Mouse (Mus musculus): ENCODE data around the gene Ccdc103. TPM values are rescaled to one million over a fixed set of nuclear protein-coding genes. Genes with fewer than 3 reads are reported as not detected.

The Ccdc103 gene
- 1 to 10 TPM; 1.8 to 2.6 TPM for total RNA-seq (2021)
- long read RNA-seq, experiment 1, partial matches to known transcripts = 0 of 1 reads
- long read RNA-seq, experiment 1, other reads (novel, unspliced or antisense) = 1 of 1 reads
- long read RNA-seq, experiment 2 = 0 reads

DNA sequence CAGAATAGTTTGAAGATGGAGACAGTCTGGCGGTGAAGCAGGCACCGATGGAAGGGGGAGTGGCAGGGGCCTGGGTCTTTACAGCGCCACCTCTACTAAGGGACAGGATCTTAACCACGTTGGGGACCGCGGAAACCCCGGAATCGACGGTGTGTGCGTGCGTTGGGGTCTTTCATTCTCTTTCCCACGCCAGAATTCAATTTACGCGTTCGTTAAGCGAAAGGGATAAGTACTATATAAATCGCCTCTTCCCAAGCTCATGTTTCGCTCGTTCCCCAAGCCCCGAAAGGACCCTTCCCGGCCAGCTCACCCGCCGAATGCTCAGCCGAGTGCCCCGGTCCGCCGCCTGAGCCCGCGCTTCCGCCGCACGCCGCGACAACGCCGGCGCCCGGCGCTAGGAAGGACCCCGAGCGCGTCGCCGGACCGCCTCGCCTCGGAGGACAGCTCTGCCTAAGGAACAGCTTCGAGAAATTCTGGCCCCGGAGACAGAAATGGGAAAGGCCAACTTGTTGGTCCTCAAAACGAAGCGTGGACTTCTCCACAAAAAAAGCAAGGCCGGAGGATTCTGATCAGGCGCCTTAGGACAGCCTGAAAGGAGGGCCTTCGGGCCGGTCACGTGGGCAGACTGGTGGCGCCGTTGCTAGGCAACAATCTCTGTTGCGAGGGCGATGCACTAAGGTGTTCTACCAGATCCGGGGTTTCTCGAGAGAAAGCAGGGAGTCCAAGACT, at the start of gene Ccdc103, which contains the start of gene Eftud2:
Ccdc103 (plus strand) TSS at position 620 of the 729 bp plus-strand sequence.
Eftud2 (minus strand) TSS at position 401 of the 729 bp plus-strand sequence.
- peak within 1 kb of the TSS; percentile 74 for H3K4me3 ChIP-seq
- intact Hi-C loops (cut with DNase I) = no loop called here
- peak within 1 kb of the TSS; percentile 100 for H3K27ac ChIP-seq
- DNase-seq (ENCODE audit: extremely low spot score in 1 of 2, low spot score in 2 of 2) = peak; percentile 91 to 92
- no peak; the same call in 1 of the 2 replicates for TF ChIP-seq CTCF (IDR thresholded peaks at IDR 0.05)

DNA sequence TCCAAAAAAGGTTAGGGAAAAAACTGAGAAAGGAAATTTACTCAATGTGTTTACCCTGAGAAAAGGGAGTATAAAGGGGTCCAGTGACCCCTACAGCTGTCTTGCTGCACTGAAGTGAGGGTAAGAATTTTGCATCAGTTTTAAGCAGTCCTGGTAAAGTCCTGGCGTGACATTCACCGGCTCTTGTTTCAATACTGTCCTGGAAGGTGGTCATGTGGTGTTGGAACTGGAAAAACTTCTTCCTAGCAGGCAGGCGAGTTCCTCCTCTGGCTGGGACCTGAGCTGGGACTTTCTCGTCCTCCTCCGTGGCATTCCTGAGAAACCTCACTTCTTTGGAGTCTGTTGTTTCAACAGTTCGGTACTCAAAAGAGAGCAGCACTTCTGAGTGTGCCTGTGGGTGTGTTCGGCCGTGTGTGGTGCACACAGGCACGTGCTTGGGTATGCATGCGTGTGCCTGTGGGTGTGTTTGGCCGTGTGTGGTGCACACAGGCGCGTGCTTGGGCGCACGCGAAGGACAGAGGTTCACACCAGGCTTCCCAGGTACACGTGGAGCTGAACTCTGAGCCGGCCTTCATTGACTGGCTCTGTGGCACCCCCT, 48.2 kb upstream of the Ccdc103 start:
- intact Hi-C loops (cut with DNase I) = no loop called here
- no peak overlapping the region for H3K27ac ChIP-seq

DNA sequence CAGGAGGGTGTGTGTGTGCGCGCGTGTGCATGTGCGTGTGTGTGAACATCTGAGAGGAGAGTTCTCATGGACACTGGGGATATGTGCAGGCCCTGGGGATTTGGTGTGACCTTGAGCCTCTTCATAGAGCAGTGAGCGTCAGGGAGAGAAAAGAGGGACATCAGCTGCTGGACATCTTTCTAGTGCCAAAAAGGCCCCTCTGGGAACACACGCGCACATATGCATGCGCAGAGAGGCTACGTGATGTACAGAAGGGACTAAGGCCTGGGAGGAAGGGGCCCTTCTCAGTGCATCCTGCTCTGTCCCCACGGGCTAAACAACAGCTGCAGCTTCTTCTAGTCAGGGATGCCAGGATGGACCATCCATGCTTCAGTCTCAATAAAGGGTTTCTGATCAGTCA, 46.8 kb upstream of the Ccdc103 start:
- intact Hi-C loops (cut with DNase I) = no loop called here
- DNase-seq (ENCODE audit: extremely low spot score in 1 of 2, low spot score in 2 of 2) = no peak

More for the DNA sequence above, 48.2 kb upstream of the Ccdc103 start:
- no peak overlapping the region for H3K4me3 ChIP-seq
- TF ChIP-seq CTCF (IDR thresholded peaks at IDR 0.05) = no peak; the same call in 1 of the 2 replicates
- no peak for DNase-seq (ENCODE audit: extremely low spot score in 1 of 2, low spot score in 2 of 2)

DNA sequence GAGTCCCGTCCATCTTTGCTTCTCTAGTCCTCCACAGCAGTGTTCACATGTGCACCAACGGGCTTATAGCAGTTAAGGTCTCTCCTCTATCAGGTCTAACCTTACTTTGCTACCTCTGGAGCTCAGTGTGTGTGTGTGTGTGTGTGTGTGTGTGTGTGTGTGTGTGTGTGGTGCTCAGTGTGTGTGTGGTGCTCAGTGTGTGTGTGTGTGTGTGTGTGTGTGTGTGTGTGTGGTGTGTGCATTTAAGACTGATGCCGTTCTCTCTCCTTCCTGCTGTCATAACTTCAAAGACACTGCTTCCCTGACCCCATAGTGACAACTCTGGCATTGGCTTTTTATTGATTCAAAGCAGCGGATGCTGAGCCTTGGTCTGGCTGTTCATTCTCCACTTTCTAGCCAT, 45.5 kb upstream of the Ccdc103 start, which contains the start of gene Higd1b:
Higd1b (plus strand) TSS at position 301 of the 400 bp plus-strand sequence.
- no peak for DNase-seq (ENCODE audit: extremely low spot score in 1 of 2, low spot score in 2 of 2)

More for the DNA sequence above, 46.8 kb upstream of the Ccdc103 start:
- H3K27ac ChIP-seq = no peak overlapping the region
- TF ChIP-seq CTCF (IDR thresholded peaks at IDR 0.05) = no peak
- no peak overlapping the region for H3K4me3 ChIP-seq

DNA sequence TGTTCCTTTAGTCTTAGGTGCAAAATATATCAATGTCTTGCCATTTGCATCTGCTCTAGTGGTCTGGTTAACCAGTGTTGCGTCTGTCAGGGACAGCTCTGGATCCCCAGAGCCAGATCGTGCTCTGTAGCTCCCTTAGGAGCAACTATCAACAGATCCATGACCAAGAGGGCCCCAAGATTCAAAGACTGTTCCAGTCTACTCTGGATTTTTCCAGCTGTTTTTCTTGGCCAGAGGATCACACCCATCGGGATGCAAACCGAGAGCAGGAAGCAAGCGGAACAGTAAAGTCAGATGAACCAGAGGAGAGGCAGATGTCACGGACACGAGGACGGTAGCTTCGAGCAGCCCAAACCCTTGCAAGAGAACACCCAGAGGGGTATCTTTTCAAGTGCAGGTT, 44.9 kb upstream of the Ccdc103 start:
- intact Hi-C loops (cut with DNase I) = no loop called here
- Histone ChIP-seq H3K4me3 (no peak overlapping the region), H3K27ac (no peak overlapping the region)
- no peak for TF ChIP-seq CTCF (IDR thresholded peaks at IDR 0.05)
- DNase-seq (ENCODE audit: extremely low spot score in 1 of 2, low spot score in 2 of 2) = no peak

More for the DNA sequence above, 45.5 kb upstream of the Ccdc103 start, which contains the start of gene Higd1b:
- TF ChIP-seq CTCF (IDR thresholded peaks at IDR 0.05) = no peak
- H3K4me3 ChIP-seq = no peak within 1 kb of the TSS; the same call in 1 of the 2 replicates
- intact Hi-C loops (cut with DNase I) = no loop called here
- H3K27ac ChIP-seq = no peak within 1 kb of the TSS

DNA sequence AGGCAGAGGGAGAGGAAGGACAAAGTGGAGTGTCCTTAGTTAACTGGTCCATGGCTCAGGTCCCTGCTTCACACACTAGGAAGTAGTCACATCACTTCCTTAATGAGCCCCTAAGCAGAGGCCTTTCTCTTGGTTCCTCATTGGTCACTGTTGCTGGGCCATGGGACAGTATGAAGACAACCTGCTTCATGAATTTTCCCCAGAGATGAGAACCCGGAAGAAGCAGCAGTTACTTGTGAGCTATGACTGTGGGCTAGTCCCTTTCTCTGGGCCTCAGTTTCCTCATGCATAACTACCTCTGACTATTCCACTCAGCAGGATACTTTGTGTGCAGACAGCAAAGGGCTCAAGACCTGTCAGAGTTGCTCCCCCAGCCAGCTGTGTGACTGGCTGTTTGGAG, 43.6 kb upstream of the Ccdc103 start:
- DNase-seq (ENCODE audit: extremely low spot score in 1 of 2, low spot score in 2 of 2) = no peak
- no peak for TF ChIP-seq CTCF (IDR thresholded peaks at IDR 0.05)
- H3K27ac ChIP-seq = no peak overlapping the region
- intact Hi-C loops (cut with DNase I) = no loop called here
- no peak overlapping the region for H3K4me3 ChIP-seq

DNA sequence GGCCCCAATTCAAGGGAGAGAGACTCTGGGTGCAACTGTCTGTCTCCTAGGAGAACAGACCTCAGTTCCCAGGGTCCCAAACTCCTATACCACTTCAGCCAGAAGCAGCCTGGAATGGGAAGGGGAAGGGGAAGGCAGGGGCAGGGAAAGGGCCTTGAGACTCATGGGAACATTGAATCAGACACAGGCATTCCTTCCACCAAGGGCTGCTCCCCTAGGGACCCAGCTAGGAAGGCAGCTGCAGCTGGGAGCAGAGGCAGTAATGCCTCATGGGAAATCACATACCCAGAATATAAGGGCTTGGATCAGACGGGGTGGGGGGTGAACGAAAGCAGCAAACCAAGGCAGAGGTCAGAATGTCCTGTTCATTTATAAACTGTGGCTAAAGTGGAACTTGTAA, 42.9 kb upstream of the Ccdc103 start:
- TF ChIP-seq CTCF (IDR thresholded peaks at IDR 0.05) = no peak
- Histone ChIP-seq H3K4me3 (no peak overlapping the region), H3K27ac (no peak overlapping the region)
- intact Hi-C loops (cut with DNase I) = no loop called here
- no peak for DNase-seq (ENCODE audit: extremely low spot score in 1 of 2, low spot score in 2 of 2)

DNA sequence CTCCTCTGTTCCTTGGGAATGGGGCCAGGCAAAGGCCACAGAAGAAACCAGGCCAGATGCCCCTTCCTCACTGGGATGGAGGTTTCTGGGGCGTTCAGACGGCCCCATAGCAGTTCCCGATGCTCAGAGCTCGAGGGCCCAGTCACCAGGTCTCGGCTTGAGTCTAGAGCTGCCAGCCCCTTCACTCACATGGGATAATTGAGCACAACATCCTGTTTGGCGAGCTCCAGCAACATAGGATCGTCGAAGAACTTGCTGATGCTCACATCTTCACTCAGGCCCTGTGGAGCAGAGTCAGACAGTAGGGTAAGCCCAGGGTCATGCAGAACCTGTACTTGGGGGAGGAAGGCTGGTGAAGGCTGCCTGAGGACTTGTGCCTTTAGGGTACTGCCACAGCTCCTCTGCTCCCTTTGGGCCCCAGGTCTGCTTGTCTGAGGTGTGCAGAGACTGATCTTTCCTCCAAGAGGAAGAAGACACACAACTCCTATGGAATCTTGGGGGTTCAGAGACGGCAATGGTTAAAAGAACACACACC, 42.3 kb upstream of the Ccdc103 start:
- Histone ChIP-seq H3K4me3 (no peak overlapping the region), H3K27ac (no peak overlapping the region)
- DNase-seq (ENCODE audit: extremely low spot score in 1 of 2, low spot score in 2 of 2) = no peak
- intact Hi-C loops (cut with DNase I) = no loop called here
- no peak for TF ChIP-seq CTCF (IDR thresholded peaks at IDR 0.05)

DNA sequence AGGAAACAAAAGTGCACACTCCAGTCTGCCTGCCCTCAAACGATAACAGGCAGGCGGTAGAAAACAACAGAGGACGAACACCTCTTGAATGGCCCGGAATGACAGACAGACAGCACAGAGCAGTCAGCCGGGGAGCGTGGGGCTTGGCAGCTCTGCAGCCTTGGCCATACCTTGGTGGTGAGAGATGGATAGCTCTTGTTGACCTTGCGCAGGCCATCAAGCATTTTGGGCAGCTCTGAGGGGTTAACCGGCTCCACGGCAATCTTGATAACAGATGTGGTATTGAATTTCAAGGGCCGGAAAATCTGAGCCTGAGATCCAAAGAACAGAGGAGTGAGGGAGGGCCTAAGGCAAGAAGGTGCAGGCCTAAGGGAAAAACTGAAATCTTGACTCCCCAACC, 35.1 kb upstream of the Ccdc103 start:
- Histone ChIP-seq H3K4me3 (no peak overlapping the region), H3K27ac (no peak overlapping the region)
- DNase-seq (ENCODE audit: extremely low spot score in 1 of 2, low spot score in 2 of 2) = no peak
- intact Hi-C loops (cut with DNase I) = no loop called here
- no peak for TF ChIP-seq CTCF (IDR thresholded peaks at IDR 0.05)

DNA sequence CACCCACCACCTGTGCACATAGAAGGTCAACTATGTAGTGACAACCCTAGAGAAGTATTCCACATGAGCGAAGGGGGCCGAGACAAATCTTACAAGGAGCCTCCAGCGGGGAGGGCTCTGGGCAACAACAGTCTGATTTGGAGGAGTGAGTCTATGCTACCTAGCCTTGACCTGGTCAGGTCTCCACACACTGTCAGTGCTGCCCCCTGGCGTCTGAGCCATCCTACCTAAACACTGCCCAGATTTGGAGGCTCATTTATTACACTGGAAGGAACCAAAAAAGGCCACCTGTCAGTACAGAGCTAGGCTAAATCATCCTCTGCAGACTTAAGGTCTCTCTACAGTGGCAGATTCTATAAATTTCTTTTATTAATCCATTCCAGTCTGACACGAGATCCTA, 29.1 kb upstream of the Ccdc103 start:
- H3K27ac ChIP-seq = no peak overlapping the region
- peak; percentile 62 for TF ChIP-seq CTCF (IDR thresholded peaks at IDR 0.05)
- peak in 1 of 2 experiments; percentile 28 for DNase-seq (ENCODE audit: extremely low spot score in 1 of 2, low spot score in 2 of 2)
- intact Hi-C loops (cut with DNase I) = loop anchor here (2.0 kb wide), 1 partner anchor 77 kb away; no protein-coding TSS in a partner anchor
- no peak overlapping the region for H3K4me3 ChIP-seq

DNA sequence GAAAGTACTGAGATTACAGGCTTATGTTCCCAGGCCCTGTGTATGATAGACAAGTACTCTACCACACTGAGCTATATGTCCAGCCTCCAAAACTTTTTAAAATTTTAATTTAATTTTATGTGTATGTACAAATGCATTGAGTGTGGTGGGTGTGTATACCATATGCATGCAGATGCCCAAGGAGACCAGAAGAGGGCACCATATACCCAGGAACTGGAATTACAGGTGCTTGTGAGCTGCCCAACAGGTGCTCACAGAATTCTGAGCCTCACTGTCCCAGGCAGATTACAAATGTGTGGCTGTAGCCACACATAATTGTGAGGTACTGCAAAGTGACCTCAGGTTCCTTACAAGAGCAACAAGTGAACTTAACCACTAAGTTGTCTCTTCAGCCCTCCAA, 27.2 kb upstream of the Ccdc103 start:
- peak; percentile 50 for TF ChIP-seq CTCF (IDR thresholded peaks at IDR 0.05)
- no peak for DNase-seq (ENCODE audit: extremely low spot score in 1 of 2, low spot score in 2 of 2)
- Histone ChIP-seq H3K27ac (no peak overlapping the region), H3K4me3 (no peak overlapping the region)
- intact Hi-C loops (cut with DNase I) = no loop called here

DNA sequence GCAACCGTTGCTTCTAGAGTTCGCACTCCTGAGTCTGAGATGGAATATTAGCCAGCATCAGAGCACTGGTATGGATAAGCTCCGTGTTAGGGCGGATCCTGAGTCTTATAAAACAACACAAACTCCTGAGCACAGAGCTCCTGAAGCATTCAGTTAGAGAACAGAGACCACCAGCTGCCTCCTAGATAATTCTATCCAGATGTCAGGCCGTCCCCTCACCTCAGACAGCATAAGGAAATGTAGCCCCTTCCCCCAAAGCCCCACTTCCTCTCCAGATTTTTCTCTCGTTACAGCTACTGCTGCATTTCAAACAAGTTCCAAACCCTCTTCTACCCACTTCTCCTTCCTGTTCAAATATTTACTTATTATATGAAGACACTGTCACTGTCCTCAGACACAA, 25.1 kb upstream of the Ccdc103 start:
- no peak for TF ChIP-seq CTCF (IDR thresholded peaks at IDR 0.05)
- intact Hi-C loops (cut with DNase I) = no loop called here
- H3K27ac ChIP-seq = no peak overlapping the region
- no peak overlapping the region for H3K4me3 ChIP-seq
- no peak for DNase-seq (ENCODE audit: extremely low spot score in 1 of 2, low spot score in 2 of 2)
